Mouse (Mus musculus) E14TG2a.4 (cell line): ENCODE data around the gene Fgf3.

Experiments used
- CTCF ChIP-seq: conservative IDR thresholded peaks from 2 replicates; pipeline ENCODE4 v1.5.1; 2014; ENCODE audit warnings: low read length
- NANOG ChIP-seq: IDR thresholded peaks from 2 replicates; pipeline ENCODE4 v1.6.1; 2014; ENCODE audit warnings: borderline replicate concordance, low read length, mixed read lengths

GRCm38 (mm10) chr7:144887672-144888071 lies 49.8 kb downstream of the Fgf3 start:
- TF ChIP-seq CTCF (peak; percentile 88), NANOG (no peak)
